Mouse (Mus musculus): ENCODE results near the gene Hecw2. TPM values are rescaled to one million over a fixed set of nuclear protein-coding genes. Genes with fewer than 3 reads are reported as not detected.

Gene Hecw2
- polyA plus RNA-seq, 1 experiment from 2014 or later: 5.5 TPM

DNA sequence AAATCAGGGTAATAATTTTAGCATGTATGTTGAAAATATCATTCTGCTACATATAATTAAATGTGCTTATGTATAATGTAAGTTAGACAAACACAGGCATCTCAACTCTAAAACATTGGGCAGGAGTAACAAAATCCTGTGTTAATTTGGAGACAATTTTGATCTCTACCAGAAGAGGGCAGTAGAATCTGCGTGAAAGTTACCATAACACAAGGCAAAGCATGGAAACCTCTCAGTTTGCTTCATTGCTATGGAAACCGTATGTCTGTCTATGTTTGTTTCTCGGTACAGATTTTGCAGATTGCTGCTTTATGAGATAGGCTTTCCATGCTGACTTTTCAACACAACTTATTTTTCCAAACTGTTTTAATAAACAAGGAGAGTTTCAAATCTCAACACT, 285.9 kb downstream of the Hecw2 start:
- ATAC-seq (ENCODE audit: insufficient read depth, low FRiP score, low TSS enrichment) (peak; percentile 68), DNase-seq (ENCODE audit: low spot score) (peak; percentile 13)
- no peak overlapping the region for H3K9ac ChIP-seq (ENCODE audit: low read length)
- 19% methylated on average over 3 of the region's 3 CpGs for WGBS
- H3K9me3 ChIP-seq (ENCODE audit: control insufficient read depth, low read length): no peaks in the 10 kb centered on the region
- H3K4me1 ChIP-seq (ENCODE audit: control insufficient read depth, insufficient read depth, low read length): no peaks in the 10 kb centered on the region
- no peaks in the 10 kb centered on the region for H3K36me3 ChIP-seq (ENCODE audit: control insufficient read depth, insufficient read depth, low read length)
- H3K4me3 ChIP-seq (ENCODE audit: low read depth, low read length): no peak overlapping the region
- no peaks in the 10 kb centered on the region for H3K27me3 ChIP-seq (ENCODE audit: control insufficient read depth, insufficient read depth, low read length)
- H3K4me2 ChIP-seq (ENCODE audit: low read depth): no peak overlapping the region
- H3K27ac ChIP-seq (ENCODE audit: low read depth, low read length): no peak overlapping the region

DNA sequence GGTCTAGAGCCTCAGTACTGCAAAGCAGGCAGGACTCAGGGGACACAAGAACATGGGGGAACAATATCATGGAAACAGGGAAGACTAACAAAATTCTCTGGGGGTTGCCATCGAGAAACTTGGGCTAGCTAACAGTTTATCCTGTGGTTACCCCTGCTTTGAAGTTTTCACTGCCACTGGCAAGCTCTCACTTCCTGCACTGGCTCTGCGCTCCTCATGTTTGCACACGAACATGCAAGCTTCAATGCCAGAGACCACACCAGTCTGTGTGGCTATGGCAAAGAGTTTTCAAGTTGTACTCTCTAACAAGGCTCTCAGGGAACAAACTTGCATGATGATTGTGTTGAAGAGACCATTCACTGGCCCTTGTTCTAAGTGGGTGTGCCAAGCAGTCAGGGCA, 288.8 kb downstream of the Hecw2 start:
- Histone ChIP-seq H3K27me3 (ENCODE audit: control insufficient read depth, insufficient read depth, low read length) (no peaks in the 10 kb centered on the region), H3K36me3 (ENCODE audit: control insufficient read depth, insufficient read depth, low read length) (no peaks in the 10 kb centered on the region), H3K27ac (ENCODE audit: low read depth, low read length) (no peak overlapping the region), H3K9ac (ENCODE audit: low read length) (no peak overlapping the region), H3K4me2 (ENCODE audit: low read depth) (no peak overlapping the region), H3K9me3 (ENCODE audit: control insufficient read depth, low read length) (no peaks in the 10 kb centered on the region), H3K4me3 (ENCODE audit: low read depth, low read length) (no peak overlapping the region), H3K4me1 (ENCODE audit: control insufficient read depth, insufficient read depth, low read length) (no peaks in the 10 kb centered on the region)
- WGBS: 78% methylated on average over 3 of the region's 3 CpGs
- DNase-seq (ENCODE audit: low spot score) (no peak), ATAC-seq (ENCODE audit: insufficient read depth, low FRiP score, low TSS enrichment) (no peak)

- Histone ChIP-seq H3K4me2 (ENCODE audit: low read depth) (no peak overlapping the region), H3K9me3 (ENCODE audit: control insufficient read depth, low read length) (no peaks in the 10 kb centered on the region), H3K27me3 (ENCODE audit: control insufficient read depth, insufficient read depth, low read length) (no peaks in the 10 kb centered on the region), H3K4me3 (ENCODE audit: low read depth, low read length) (no peak overlapping the region), H3K4me1 (ENCODE audit: control insufficient read depth, insufficient read depth, low read length) (no peaks in the 10 kb centered on the region), H3K27ac (ENCODE audit: low read depth, low read length) (no peak overlapping the region), H3K9ac (ENCODE audit: low read length) (no peak overlapping the region), H3K36me3 (ENCODE audit: control insufficient read depth, insufficient read depth, low read length) (no peaks in the 10 kb centered on the region)
- DNase-seq (ENCODE audit: low spot score) (no peak), ATAC-seq (ENCODE audit: insufficient read depth, low FRiP score, low TSS enrichment) (no peak)
- 92% methylated on average over 2 of the region's 2 CpGs for WGBS
Observed at GRCm38 (mm10) chr1:53900416-53900815, 294.6 kb downstream of the Hecw2 start.

DNA sequence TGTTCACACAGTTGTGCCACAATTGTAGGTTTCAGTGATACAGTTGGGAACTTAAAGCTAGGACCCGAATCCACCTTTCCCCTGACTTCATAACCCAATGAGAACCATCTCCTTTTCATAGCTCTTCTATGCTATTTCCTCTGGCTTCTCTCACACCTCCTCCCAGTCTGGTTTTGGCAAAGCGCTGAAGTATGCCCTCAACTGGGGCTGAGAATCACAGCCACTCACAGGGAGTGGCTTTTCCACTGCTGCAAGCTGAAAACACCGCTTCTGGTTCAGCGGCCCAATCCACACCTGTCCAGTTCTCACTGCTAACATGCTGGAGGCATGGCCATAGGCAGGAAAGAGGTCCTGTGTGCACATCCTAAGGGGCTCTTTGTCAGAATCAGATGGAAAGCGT, 300.7 kb downstream of the Hecw2 start:
- ATAC-seq (ENCODE audit: insufficient read depth, low FRiP score, low TSS enrichment) (no peak), DNase-seq (ENCODE audit: low spot score) (no peak)
- no peaks in the 10 kb centered on the region for H3K9me3 ChIP-seq (ENCODE audit: control insufficient read depth, low read length)
- no peaks in the 10 kb centered on the region for H3K27me3 ChIP-seq (ENCODE audit: control insufficient read depth, insufficient read depth, low read length)
- no peak overlapping the region for H3K4me2 ChIP-seq (ENCODE audit: low read depth)
- no peak overlapping the region for H3K9ac ChIP-seq (ENCODE audit: low read length)
- H3K4me1 ChIP-seq (ENCODE audit: control insufficient read depth, insufficient read depth, low read length): no peaks in the 10 kb centered on the region
- no peaks in the 10 kb centered on the region for H3K36me3 ChIP-seq (ENCODE audit: control insufficient read depth, insufficient read depth, low read length)
- WGBS: 93% methylated on average over 5 of the region's 5 CpGs
- no peak overlapping the region for H3K27ac ChIP-seq (ENCODE audit: low read depth, low read length)
- H3K4me3 ChIP-seq (ENCODE audit: low read depth, low read length): no peak overlapping the region

GRCm38 (mm10) chr1:53890380-53890779, 304.6 kb downstream of the Hecw2 start:
- no peaks in the 10 kb centered on the region for H3K4me1 ChIP-seq (ENCODE audit: control insufficient read depth, insufficient read depth, low read length)
- H3K36me3 ChIP-seq (ENCODE audit: control insufficient read depth, insufficient read depth, low read length): no peaks in the 10 kb centered on the region
- H3K27ac ChIP-seq (ENCODE audit: low read depth, low read length): no peak overlapping the region
- H3K4me3 ChIP-seq (ENCODE audit: low read depth, low read length): no peak overlapping the region
- DNase-seq (ENCODE audit: low spot score) (no peak), ATAC-seq (ENCODE audit: insufficient read depth, low FRiP score, low TSS enrichment) (no peak)
- no peak overlapping the region for H3K9ac ChIP-seq (ENCODE audit: low read length)
- H3K9me3 ChIP-seq (ENCODE audit: control insufficient read depth, low read length): no peaks in the 10 kb centered on the region
- H3K4me2 ChIP-seq (ENCODE audit: low read depth): no peak overlapping the region
- no peaks in the 10 kb centered on the region for H3K27me3 ChIP-seq (ENCODE audit: control insufficient read depth, insufficient read depth, low read length)
- WGBS: 58% methylated on average over 3 of the region's 3 CpGs

DNA sequence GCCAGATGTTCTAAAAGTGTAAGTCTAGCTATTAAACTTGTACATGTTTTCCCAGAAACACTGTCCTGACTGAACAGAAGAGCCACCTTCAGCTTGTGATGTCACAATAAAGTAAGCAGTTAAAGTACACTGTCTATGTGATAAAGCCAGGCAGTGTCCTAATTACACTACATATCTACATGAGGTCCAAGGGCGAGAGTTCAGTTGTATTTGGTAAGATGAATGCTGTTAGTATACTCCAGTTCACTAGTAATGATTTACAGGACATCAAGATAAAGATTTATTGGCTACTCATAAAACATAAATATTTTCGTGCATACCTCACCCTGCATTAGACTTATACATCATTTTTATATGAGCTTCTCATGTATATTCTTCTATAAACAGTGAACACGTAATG, 305.2 kb downstream of the Hecw2 start:
- Histone ChIP-seq H3K27ac (ENCODE audit: low read depth, low read length) (no peak overlapping the region), H3K4me2 (ENCODE audit: low read depth) (no peak overlapping the region), H3K9ac (ENCODE audit: low read length) (no peak overlapping the region), H3K4me1 (ENCODE audit: control insufficient read depth, insufficient read depth, low read length) (no peaks in the 10 kb centered on the region), H3K27me3 (ENCODE audit: control insufficient read depth, insufficient read depth, low read length) (no peaks in the 10 kb centered on the region), H3K9me3 (ENCODE audit: control insufficient read depth, low read length) (no peaks in the 10 kb centered on the region), H3K4me3 (ENCODE audit: low read depth, low read length) (no peak overlapping the region), H3K36me3 (ENCODE audit: control insufficient read depth, insufficient read depth, low read length) (no peaks in the 10 kb centered on the region)
- DNase-seq (ENCODE audit: low spot score) (no peak), ATAC-seq (ENCODE audit: insufficient read depth, low FRiP score, low TSS enrichment) (no peak)
- WGBS: 89% methylated on average over 3 of the region's 3 CpGs

GRCm38 (mm10) chr1:53882480-53882879, 312.5 kb downstream of the Hecw2 start:
- DNase-seq (ENCODE audit: low spot score) (no peak), ATAC-seq (ENCODE audit: insufficient read depth, low FRiP score, low TSS enrichment) (no peak)
- H3K27me3 ChIP-seq (ENCODE audit: control insufficient read depth, insufficient read depth, low read length): no peaks in the 10 kb centered on the region
- no peak overlapping the region for H3K4me2 ChIP-seq (ENCODE audit: low read depth)
- no peak overlapping the region for H3K4me3 ChIP-seq (ENCODE audit: low read depth, low read length)
- 86% methylated on average over 2 of the region's 2 CpGs for WGBS
- H3K36me3 ChIP-seq (ENCODE audit: control insufficient read depth, insufficient read depth, low read length): no peaks in the 10 kb centered on the region
- no peaks in the 10 kb centered on the region for H3K9me3 ChIP-seq (ENCODE audit: control insufficient read depth, low read length)
- H3K9ac ChIP-seq (ENCODE audit: low read length): no peak overlapping the region
- H3K27ac ChIP-seq (ENCODE audit: low read depth, low read length): no peak overlapping the region
- no peaks in the 10 kb centered on the region for H3K4me1 ChIP-seq (ENCODE audit: control insufficient read depth, insufficient read depth, low read length)

DNA sequence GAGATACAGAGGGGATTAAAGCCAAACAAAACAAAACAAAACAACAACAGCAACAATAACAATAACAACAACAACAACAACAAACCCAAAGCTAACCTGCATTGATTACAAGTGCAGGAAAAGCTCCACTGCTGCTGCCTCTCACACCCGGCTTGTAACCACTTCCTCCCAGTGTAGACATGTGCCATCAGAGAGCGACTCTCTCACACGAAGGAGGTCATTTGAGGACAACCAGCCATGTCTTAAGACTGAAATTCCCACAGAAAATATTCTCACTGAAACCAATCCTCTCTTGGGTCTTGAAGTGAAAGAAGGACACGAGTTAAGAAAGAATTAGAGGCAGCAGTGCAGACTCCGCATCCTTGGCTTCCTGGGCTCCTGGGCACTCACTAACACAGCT, 319.0 kb downstream of the Hecw2 start:
- 87% methylated on average over 5 of the region's 5 CpGs for WGBS
- no peaks in the 10 kb centered on the region for H3K36me3 ChIP-seq (ENCODE audit: control insufficient read depth, insufficient read depth, low read length)
- ATAC-seq (ENCODE audit: insufficient read depth, low FRiP score, low TSS enrichment) (no peak), DNase-seq (ENCODE audit: low spot score) (no peak)
- H3K4me2 ChIP-seq (ENCODE audit: low read depth): no peak overlapping the region
- H3K27me3 ChIP-seq (ENCODE audit: control insufficient read depth, insufficient read depth, low read length): no peaks in the 10 kb centered on the region
- H3K4me1 ChIP-seq (ENCODE audit: control insufficient read depth, insufficient read depth, low read length): no peaks in the 10 kb centered on the region
- no peaks in the 10 kb centered on the region for H3K9me3 ChIP-seq (ENCODE audit: control insufficient read depth, low read length)
- no peak overlapping the region for H3K9ac ChIP-seq (ENCODE audit: low read length)
- no peak overlapping the region for H3K27ac ChIP-seq (ENCODE audit: low read depth, low read length)
- no peak overlapping the region for H3K4me3 ChIP-seq (ENCODE audit: low read depth, low read length)

- Histone ChIP-seq H3K4me2 (ENCODE audit: low read depth) (no peak overlapping the region), H3K27me3 (ENCODE audit: control insufficient read depth, insufficient read depth, low read length) (no peaks in the 10 kb centered on the region), H3K4me3 (ENCODE audit: low read depth, low read length) (no peak overlapping the region), H3K9me3 (ENCODE audit: control insufficient read depth, low read length) (no peaks in the 10 kb centered on the region), H3K4me1 (ENCODE audit: control insufficient read depth, insufficient read depth, low read length) (no peaks in the 10 kb centered on the region), H3K9ac (ENCODE audit: low read length) (no peak overlapping the region), H3K36me3 (ENCODE audit: control insufficient read depth, insufficient read depth, low read length) (no peaks in the 10 kb centered on the region), H3K27ac (ENCODE audit: low read depth, low read length) (no peak overlapping the region)
- WGBS: 84% methylated on average over 2 of the region's 2 CpGs
- ATAC-seq (ENCODE audit: insufficient read depth, low FRiP score, low TSS enrichment) (no peak), DNase-seq (ENCODE audit: low spot score) (no peak)
Observed at GRCm38 (mm10) chr1:53867316-53867715, 327.7 kb downstream of the Hecw2 start.
